Mouse (Mus musculus) heart, adult 18-20 months (tissue): ENCODE results near the gene Sh3pxd2a. TPM values are rescaled to one million over a fixed set of nuclear protein-coding genes. Genes with fewer than 3 reads are reported as not detected.

Source experiments
- DNase-seq, 2 experiments: peaks; one replicate each; pipeline ENCODE4 v3.0.0; 2021 to 2022; ENCODE audit warnings: mixed read lengths in 1 of 2
- total RNA-seq, 2 experiments: library from RNA; stranded (reverse); gene quantifications; 2 replicates each; pipeline ENCODE4 v1.2.3; 2021

Gene Sh3pxd2a
- total RNA-seq, 2 experiments from 2014 or later = 45.5 to 48.7 TPM

- DNase-seq = peak; percentile 88 to 92
Measured at GRCm38 (mm10) chr19:47314076-47314941, 149.9 kb downstream of the Sh3pxd2a start.

GRCm38 (mm10) chr19:47313387-47314075, 150.7 kb downstream of the Sh3pxd2a start:
- peak in 1 of 2 experiments; percentile 66 for DNase-seq

DNA sequence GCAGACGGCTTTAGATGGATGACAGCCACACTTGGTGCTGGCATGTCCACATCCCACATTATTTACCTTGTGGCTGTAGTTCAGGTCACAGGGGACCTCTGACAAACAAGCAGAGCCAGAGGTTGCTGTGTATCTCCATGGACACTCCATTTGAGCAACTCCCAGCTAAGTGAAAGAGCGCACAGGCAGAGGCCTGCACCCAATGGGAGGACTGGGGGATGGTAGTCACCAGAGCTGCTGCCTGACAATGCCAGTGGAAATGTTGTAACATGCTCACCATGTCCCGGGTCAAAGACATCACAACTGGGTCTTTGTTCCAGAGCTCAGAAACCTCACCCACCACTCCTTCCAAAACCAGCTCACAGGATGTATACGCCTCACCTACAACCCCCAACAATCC, 153.0 kb downstream of the Sh3pxd2a start:
- no peak for DNase-seq

GRCm38 (mm10) chr19:47309824-47310223, 154.4 kb downstream of the Sh3pxd2a start:
- DNase-seq = no peak

DNA sequence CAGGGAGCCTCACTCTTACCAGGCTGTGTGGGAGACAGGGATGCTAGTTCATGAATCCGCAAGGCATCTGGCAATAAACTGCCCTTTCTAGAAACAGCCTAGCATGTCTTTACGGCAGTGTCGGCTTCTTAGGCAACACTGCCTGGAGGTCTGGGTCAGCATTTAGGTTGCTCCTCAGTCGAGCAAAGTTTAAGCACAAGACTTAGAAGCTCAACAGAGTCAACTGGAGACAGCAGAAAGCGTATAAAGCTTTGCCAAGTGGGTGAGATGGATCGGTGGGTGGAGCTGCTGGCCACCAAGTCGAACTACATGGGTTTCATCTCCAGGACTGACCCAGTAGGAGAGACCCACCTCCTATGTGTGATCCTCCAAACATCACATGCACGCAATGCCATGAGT, 157.3 kb downstream of the Sh3pxd2a start:
- no peak for DNase-seq

GRCm38 (mm10) chr19:47306128-47306916, 157.9 kb downstream of the Sh3pxd2a start:
- no peak for DNase-seq

DNA sequence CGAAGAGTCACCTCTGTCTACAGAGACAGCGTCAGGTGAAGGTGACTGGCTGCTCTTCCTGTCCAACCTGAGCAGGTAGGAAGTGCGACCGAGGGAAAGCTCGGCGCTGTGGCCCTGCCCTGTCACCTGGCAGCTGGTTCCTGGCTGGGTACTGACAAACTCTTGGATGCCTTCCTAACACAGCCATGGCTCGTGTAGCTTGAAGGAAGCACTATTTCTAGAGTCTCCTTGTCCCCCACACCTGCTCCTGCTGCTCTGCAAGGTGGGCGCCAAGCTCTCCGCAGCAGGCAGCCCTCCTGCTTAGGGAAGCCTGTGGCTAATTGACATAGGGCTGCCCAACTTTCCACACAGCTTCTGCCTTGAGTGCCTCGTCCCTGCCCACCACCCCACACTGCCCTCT, 158.8 kb downstream of the Sh3pxd2a start:
- DNase-seq = no peak

GRCm38 (mm10) chr19:47304170-47304745, 159.9 kb downstream of the Sh3pxd2a start:
- no peak for DNase-seq

- DNase-seq = peak in 1 of 2 experiments; percentile 44
Measured at GRCm38 (mm10) chr19:47303128-47303527, 161.1 kb downstream of the Sh3pxd2a start.

DNA sequence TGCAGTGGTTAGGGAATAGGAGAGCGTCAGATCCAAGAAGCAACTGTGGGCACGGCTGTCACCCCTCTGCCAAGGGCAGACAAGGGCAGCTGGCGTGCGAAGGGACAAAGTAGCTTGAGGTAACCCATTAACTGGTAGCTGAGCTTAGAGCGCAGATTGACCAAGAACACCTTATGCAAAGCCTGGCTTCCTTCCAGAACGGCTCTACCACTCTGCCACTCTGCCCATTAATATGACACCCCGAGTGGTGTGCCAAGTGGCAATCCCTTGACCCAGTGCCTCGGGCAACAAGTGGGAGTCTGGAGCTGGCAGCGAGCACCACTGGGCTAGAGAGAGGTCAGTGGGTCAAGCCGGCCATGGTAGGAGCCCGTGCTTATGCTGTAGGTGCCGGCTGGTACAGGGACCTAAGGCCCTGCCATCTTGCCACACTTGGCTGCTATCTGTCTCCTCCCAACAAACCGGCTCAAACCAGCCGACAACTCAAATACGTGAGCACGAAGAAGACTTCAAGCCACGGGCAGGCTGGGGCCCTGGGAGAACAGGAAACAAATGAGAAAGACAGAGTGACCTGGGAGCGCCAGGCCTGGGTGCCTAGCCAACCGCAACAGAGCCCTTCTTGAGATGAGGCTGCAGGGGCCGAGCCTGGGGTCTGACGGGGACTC, 161.9 kb downstream of the Sh3pxd2a start:
- peak in 1 of 2 experiments; percentile 51 for DNase-seq

DNA sequence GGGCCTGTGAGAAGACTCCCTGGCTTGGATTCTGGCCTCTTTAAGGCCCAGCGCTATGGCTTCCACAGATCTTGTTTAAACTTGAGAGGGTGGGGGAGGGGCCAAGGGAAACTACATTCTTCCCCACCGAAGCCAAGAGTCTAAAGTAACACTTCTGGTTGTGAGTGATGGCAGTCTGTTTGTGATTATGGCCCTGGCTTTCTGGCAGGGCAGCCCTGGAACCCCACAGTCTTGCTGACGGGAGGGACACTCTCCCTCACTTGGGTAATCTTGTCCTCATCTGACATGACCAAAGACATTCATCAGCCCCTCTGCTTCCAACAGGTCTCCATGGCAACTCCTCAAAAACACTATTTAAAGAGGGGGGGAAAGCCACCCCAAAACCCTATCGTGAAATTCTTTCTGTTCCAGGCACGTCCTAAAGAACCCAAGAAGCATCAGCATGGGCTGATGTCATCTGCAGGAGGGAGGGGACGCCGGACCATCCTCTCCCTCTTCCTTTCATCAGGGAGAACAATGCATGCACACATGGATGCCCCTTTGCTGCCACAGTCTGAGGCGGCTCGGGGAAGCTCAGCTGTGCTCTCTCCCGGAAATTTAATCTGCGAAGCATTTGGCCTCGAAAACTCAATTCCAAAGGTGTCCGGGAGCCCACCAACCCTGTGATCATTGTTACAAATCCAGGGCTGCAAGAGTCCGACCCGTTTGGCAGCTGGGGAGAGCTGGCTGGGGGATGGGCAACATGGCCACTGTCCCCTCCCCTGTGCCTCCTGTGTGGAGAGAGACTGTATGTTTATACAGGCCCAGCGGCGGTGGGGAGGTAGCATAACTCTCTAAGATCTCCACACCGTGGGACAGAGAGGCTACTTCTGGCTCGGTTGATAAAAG, 162.7 kb downstream of the Sh3pxd2a start:
- DNase-seq = no peak

- DNase-seq = no peak
Measured at GRCm38 (mm10) chr19:47298100-47298499, 166.1 kb downstream of the Sh3pxd2a start.

- DNase-seq = peak; percentile 71 to 85
Measured at GRCm38 (mm10) chr19:47292451-47292951, 171.7 kb downstream of the Sh3pxd2a start.

DNA sequence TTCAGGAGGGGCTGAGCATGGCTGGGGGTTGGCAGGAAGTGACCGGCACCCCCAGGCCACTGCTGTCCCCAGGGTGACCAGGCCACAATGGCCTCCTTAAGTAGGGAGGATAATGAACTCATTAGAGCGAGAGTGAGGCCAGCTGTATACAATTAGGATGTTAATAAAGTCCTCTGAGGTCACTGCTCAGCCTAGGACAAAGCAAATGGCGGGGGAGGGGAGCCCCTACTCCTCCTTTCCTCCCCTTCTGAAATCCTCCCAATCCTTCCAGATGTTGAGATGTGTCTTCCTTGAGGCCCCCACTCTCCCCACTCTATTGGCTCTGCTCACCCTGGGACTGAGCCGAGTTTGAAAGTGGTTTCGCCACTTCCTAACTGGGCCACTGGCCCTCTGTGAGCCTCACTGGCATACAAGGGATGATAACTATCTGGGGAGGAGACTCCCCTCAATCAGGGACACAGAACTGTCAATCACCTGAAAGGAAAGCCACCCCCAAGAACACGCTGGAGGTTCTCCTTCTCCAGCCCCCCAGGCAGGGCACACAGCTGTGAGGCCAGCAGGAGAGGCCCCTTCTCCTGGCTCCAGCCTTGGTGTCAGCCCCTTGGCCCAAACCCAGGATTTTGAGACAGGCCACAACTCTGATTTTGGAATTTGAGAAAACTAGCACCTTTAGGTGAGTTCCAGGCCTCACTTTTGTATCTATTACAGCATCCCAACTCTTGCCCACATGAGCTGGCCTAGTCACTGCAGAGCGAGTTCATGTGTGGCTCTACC, 172.7 kb downstream of the Sh3pxd2a start:
- DNase-seq = peak; percentile 47 to 52

DNA sequence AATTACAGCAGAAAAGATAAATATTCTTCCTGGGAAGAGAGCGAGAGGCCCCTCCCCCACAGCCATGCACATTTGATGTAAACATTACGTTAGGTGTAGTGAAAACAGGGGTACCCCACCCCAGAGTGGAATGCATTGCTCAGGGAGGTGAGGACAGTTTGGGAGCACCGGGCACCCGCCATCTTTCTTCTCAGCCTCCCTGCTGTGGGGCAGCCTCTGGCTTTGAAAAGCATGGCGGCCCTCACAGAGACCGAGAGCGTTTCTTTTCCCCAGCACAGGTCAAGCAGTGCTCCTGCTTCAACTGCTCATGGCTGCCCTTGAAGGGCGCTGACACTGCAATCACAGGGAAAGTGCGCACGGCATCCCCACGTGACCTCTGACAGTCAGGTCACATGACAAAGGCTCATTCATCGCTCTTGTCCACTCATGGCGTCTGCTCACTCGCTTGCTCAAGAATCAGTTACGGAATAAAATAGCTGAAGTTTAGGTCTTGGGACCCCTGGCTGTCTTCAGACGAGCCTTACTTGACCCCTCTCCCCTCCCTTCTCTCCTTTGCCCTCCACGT, 177.2 kb downstream of the Sh3pxd2a start:
- DNase-seq = no peak

DNA sequence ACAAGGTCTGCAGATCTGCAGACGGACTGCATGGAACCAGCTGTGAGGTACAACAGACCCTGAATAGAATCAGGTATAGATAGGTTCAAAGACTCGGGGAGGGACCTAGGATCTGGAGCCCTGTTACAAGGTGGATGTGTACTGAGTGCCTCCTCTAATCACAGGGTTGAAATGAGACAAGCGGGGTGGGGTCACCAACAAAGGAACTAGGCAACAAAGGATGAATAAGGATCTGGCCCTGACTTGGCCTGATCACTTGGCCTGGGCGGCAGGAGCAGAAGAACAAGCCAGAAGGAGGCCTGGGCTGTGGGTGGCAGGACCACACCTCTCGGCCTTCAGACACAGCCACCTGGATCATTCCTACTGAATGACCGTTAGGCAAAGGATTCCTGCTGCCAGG, 178.6 kb downstream of the Sh3pxd2a start:
- DNase-seq = no peak

DNA sequence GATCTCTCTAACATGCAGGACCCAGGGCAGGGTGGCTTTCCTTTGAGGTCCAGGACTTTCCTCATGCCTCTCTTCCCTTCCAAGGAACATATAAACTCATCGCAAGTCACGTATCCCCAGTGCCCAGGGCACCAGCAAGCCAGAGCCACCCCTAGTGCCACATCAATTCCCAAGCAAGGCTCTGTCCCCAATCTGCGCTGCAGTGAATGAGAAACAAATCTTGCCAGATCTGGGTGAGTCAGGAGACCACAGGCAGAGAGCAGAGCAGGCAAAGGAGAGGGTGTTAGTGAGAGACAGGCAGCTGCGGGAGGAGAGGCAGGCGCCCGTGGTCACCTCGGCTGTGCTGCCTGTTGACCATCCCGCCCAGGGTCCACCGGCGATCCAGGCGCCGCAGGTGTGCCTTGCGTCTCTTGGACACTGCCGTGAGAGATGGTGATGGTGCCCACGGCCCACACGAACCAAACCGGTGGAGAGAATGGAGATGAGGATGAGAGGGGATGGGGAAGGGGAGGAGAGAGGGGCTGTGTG, 181.4 kb downstream of the Sh3pxd2a start:
- DNase-seq = no peak

DNA sequence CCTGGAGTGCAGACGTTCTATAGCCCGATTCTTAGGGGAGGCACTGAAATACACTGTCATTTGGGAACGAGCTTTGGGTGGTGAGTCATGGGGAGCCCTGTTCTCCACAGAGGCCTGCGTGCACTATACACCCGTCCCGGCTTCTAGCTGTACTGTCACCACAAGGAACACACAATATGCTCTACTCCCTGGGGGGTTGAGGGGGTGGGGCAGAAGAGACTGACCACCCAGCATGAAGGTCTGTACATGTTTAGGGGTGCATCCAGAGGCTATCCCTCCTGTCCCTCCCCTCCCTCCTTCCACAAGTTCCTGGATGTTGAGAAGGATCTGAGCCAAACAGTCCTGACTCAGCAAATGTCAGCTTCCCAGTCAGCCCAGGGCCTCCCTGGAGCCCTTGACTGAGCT, 182.1 kb downstream of the Sh3pxd2a start:
- DNase-seq = peak; percentile 71 to 79

DNA sequence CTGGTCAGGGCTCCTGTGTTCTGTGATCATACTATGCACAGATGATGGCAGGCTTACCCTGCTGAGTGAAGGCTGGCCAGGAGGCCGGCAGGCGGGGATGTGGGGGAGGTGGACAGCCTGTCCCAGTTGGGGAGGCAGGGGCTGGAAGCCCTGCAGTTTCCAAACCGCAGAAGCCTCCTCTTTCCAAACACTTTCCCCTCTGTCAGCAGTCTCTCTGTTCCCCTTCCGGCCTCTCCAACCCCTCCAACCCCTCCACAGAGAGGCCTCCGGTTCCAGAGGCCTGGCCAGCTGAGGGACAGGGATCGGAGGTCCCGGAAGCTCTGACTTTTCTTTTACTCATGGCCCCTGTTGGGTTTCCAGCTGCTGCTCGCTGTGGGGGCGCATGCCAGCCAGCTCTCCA, 183.3 kb downstream of the Sh3pxd2a start:
- peak; percentile 69 to 88 for DNase-seq
